Mouse (Mus musculus): ENCODE data around the gene Nktr. TPM values are rescaled to one million over a fixed set of nuclear protein-coding genes. Genes with fewer than 3 reads are reported as not detected.

Gene Nktr
- polyA plus RNA-seq (2017; shearing (Covaris generic)): 138 TPM

GRCm38 (mm10) chr9:121718792-121719318, at the start of gene Nktr:
TSS of gene Nktr (plus strand) at chr9:121719169.

DNA sequence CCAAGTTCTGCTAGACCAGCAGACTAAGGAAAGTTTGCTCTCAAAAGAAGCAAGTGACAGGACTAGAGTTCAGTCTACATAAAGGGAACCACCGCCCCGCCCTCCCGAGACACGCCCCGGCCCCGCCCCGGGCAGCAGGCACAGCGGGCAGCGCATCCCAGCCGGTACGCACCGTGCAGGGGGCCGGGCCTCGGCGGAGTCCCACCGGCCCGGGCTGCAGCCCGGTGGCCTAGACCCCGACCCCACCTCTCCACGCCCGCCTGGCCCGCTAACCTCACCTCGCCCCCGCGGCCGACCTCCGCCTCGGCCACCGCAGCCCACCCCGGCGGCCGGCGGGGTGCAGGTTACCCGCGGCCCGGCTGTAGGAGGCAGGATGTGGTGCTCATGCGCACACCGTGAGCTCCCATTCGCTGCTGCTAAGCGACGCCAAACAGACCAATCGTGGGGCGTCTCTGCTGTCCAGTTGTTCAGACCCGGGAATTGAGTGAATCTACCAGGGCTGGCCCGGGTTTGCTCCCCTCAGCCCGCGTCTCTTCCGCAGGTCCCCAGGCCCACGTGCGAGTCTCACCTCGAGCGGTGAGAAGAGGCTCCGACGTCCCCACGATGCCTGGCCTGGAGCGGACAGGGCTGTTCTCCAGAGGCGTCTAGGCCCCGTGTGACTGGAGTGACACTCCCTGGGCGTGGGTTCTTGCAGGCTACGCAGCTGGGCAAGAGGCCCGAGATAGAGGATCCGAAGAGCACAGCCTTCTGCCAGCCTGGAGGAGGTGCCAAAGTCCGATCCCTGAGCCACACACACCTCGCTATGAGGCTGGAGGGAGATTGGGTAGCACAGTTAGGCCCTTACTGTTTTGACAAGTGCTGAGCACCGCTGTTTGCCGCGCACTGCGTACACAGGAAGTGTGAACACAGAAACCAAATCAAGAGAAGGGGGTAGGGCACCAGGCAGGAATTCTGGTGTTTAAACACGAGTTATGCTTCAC, 14.0 kb upstream of the Nktr start, which contains the start of gene Sec22c:
TSS of gene Sec22c (minus strand) at position 845 of the 980 bp plus-strand sequence.

GRCm38 (mm10) chr9:121709898-121710583, 8.9 kb upstream of the Nktr start, which contains the start of gene Ss18l2:
TSS of gene Ss18l2 (plus strand) at chr9:121710329.

DNA sequence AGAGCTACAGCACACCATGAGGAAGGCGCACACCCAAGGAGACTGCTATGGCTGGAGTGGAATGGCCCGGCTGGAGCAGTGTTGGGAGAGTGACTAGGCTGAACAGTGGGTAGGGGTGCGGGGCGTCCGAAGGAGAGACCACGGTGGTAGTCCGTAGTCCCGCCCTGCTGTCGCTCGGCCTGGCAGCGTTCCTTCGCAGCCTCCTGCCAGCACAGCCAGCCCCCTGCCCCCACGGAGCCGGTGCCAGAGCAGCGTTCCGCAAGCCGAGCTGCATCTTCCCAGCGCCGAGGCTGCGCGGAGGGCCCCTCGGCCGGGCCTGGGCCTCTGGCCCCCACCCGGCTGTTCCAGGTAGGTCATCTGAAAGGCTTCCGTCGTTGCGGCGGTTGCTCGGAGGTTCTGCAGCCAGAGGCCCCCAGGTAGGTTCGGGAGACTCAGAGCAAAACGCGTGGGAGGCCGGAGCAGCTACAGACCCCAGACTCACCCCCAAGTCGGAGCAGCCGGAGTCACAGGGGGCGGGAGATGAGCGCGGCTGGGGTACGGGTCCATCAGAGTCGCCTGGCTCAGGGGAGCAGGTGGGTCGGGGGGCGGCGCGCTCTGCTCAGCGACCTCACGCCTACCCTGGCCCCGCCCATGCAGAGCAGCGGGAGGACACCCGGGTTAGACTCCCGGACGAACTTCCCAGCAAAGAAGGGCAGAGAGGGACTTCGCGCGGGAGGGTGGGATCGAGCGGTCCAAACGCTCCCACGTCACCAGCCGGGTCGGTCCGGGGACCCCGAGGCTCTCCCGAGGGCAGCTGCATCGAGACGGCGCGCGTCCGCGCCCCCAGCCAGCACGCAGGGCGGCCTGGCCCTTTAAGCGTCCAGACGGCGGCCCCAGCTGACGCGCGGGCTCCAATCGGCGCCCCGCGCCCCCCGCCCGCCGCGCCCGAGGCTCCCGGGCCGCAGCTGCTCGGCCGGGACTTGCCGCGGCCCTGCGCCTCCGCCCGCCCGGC, 40.4 kb downstream of the Nktr start, which contains the start of gene Zfp651:
TSS of gene Zfp651 (plus strand) at position 240 of the 991 bp plus-strand sequence.

GRCm38 (mm10) chr9:121777484-121778065, 58.6 kb downstream of the Nktr start, which contains the start of gene Klhl40:
TSS of gene Klhl40 (plus strand) at chr9:121777607.

GRCm38 (mm10) chr9:121791757-121792521, 73.0 kb downstream of the Nktr start, which contains the start of gene Hhatl:
TSS of gene Hhatl (minus strand) at chr9:121792507.

Other genes with a start within 250 kb of the Nktr start
- not detected for gene Cck, start 223.5 kb upstream of the Nktr start, polyA plus RNA-seq (2017; shearing (Covaris generic))
- gene Lyzl4, start 77.1 kb upstream of the Nktr start, polyA plus RNA-seq (2017; shearing (Covaris generic)): not detected
- gene Vipr1, start 76.5 kb upstream of the Nktr start, polyA plus RNA-seq (2017; shearing (Covaris generic)): 17.3 TPM
- gene Sec22c, start 13.7 kb upstream of the Nktr start, polyA plus RNA-seq (2017; shearing (Covaris generic)): 18.2 TPM
- 14.7 TPM for gene Ss18l2, start 8.8 kb upstream of the Nktr start, polyA plus RNA-seq (2017; shearing (Covaris generic))
- gene Zfp651, start 40.2 kb downstream of the Nktr start, polyA plus RNA-seq (2017; shearing (Covaris generic)): 0.17 TPM
- not detected for gene Klhl40, start 58.4 kb downstream of the Nktr start, polyA plus RNA-seq (2017; shearing (Covaris generic))
- 0.22 TPM for gene Hhatl, start 73.3 kb downstream of the Nktr start, polyA plus RNA-seq (2017; shearing (Covaris generic))
- gene Ccdc13, start 120.3 kb downstream of the Nktr start, polyA plus RNA-seq (2017; shearing (Covaris generic)): not detected
- 110 TPM for gene Higd1a, start 139.2 kb downstream of the Nktr start, polyA plus RNA-seq (2017; shearing (Covaris generic))
- gene Ackr2, start 179.2 kb downstream of the Nktr start, polyA plus RNA-seq (2017; shearing (Covaris generic)): not detected
- gene Cyp8b1, start 197.1 kb downstream of the Nktr start, polyA plus RNA-seq (2017; shearing (Covaris generic)): 0.39 TPM
- gene Fam198a, start 231.8 kb downstream of the Nktr start, polyA plus RNA-seq (2017; shearing (Covaris generic)): not detected

Measured in effector memory CD4-positive, alpha-beta T cell, adult 7 months (primary cell).